Mouse (Mus musculus) kidney, postnatal 25 days (tissue): ENCODE data around the gene Gpatch4.

Experiments
- DNase-seq, 2 experiments: peaks; one replicate each; pipeline ENCODE4 v3.0.0; 2021; ENCODE audit warnings: mixed read lengths in 2 of 2

The Gpatch4 gene

GRCm38 (mm10) chr3:88042661-88043421 lies at the start of gene Gpatch4:
TSS of gene Gpatch4 (plus strand) at chr3:88043108.
- DNase-seq, result peak; percentile 95 to 96

DNA sequence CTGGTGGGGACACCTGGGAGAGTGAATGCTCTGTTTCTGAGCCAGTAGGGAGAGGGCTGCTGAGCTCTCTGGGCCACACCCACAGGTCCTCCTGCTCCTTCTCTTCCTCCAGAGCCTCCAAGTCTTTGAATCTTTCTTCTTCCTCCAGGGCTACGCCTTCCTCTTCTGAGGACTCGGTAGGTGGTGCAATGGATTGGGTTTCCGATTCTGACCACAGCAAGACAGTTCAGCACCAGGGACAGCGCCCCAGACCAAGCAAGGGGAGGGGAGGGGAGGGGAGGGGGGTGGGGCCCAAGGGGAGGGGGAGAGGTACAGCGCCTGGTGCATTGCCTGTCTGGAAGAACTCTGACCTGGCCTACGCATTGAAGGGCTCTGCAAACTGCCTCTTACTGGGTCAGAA lies 49.5 kb upstream of the Gpatch4 start:
- peak; percentile 57 to 67 for DNase-seq

- DNase-seq, result no peak
These were observed 47.6 kb upstream of the Gpatch4 start for GRCm38 (mm10) chr3:87995331-87995730.

DNA sequence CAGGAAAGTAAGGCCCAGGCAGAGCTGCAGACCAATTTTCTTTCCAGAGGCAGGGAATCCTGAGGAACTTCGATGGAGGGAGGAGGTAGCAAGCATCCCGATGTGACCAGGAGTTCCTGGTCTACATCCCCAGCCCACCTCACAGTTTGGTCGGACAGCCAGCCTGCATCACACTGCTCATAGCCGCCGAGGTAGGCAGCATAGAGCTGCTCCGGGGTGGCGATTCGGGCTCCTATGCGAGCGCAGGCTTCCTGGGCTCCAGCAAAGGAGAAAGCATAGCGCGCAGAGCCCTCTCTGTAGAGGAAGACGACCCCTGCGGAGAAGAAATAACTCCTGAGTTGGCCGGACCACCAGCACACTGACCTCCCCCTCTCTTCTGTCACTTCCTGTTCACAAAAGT lies 46.5 kb upstream of the Gpatch4 start:
- no peak for DNase-seq

GRCm38 (mm10) chr3:87996971-87997614 lies 45.8 kb upstream of the Gpatch4 start:
- DNase-seq, result peak; percentile 31 to 51

DNA sequence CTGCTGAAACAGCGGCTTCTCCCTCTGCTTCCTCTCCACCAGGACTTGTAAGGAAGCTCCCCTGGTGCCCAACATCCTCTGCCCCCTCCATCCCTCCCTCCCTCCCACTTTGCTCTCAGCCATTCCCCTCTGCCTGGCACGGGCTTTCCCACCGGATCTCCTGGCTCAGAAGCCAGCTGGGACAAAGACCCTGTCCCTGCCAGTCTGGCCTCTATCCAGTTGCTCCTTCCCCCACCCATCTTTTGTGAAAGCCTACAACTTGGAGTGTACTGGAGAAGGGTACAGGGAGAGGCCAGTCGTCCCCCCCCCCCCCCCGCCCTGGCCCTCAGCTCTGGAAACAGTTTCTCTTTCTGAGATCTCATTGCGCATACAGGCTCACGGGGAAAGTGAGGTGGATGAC lies 44.2 kb upstream of the Gpatch4 start:
- no peak for DNase-seq

- no peak for DNase-seq
These were observed 43.5 kb upstream of the Gpatch4 start for GRCm38 (mm10) chr3:87999243-87999895.

DNA sequence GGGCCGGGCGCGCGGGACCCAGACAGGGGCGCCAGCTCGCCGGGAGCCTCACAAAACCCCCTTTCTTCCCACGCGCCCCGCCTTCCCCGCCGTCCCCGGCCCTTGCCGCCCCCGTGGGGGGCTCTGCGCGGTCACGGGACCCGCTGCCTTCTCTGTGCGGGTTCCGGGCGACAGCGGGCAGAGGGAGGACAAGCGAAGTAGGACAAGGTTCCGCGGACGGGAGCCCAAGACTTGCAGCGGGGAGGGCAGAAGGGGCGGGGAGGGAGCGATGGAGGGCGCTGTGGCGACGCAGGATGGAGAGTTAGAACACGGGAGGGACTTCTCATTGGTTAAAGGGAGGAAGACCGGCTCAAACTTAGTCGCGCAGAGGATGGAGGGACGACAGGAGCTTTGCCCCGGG lies 42.7 kb upstream of the Gpatch4 start, which contains the start of gene Bcan:
Bcan (minus strand) TSS at position 50 of the 400 bp plus-strand sequence.
- no peak for DNase-seq

DNA sequence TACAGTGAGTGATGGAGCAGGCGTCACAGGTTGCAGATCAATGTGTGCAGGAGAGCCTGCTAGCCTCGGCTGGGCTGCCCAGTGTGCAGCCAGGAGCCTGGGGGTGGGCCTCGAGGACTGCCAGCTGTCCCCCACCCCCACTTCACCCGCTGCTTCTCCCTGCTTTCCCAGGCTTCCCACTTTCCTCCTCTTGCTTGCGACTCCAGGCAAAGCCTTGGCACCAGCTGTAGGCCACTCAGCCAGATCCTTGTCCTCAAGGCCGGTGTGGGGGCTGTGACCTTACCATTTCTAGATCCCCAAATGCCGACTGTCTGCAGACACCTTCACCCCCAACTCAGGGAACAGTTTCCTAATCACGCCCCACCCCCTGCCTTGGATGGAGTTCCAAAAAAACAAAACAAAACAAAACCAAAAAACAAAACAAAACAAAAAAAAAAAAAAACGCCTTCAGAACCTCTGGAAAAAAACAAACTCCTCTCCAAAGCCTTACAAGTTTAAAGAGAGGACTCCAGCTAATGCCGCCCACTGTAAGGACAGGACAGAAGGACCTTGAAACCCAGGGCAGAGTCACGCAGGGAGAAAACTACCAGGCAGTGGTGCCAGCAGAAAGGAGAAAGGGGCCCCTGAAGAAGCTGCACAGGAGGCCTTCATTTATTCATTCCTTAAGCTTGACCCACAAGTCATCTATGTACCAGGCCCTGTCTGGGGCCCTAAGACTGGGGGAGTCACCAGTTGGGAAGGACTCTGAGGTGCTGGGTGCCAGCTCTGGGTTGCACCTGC lies 41.9 kb upstream of the Gpatch4 start:
- DNase-seq, result no peak

DNA sequence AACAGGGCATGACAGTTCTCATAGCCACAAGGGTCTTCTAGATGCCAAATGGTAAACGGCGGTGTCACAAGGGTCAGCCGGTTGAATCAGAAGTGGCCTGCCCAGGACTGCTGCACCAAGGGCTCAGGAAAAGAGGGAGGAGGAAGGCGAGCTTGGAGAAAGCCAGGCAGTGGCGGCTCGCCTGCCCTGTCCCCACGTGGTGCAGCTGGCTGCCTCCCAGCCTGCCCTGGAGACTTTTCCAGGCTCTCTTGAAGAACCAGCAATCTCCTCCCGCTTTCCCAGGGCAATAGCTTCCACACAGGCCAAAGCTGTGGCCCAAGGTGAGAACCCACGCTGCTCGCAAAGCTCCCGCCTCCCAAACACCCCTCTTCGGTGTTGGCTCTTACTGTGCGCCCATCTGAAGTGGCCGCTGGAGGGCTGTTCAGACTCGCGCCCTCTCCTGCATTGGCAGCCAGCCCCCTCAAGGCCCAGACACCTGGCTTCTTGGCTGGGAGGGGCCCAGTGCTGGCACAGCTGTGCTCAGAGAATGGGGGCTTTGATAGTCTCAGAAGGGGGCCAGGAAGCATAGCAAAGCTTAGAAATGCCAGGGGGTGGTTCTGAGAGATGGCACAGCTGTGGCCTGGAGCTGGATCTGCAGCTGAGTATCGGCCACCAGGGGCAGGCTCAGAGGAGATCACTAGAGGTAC lies 40.5 kb upstream of the Gpatch4 start:
- peak; percentile 22 to 38 for DNase-seq

DNA sequence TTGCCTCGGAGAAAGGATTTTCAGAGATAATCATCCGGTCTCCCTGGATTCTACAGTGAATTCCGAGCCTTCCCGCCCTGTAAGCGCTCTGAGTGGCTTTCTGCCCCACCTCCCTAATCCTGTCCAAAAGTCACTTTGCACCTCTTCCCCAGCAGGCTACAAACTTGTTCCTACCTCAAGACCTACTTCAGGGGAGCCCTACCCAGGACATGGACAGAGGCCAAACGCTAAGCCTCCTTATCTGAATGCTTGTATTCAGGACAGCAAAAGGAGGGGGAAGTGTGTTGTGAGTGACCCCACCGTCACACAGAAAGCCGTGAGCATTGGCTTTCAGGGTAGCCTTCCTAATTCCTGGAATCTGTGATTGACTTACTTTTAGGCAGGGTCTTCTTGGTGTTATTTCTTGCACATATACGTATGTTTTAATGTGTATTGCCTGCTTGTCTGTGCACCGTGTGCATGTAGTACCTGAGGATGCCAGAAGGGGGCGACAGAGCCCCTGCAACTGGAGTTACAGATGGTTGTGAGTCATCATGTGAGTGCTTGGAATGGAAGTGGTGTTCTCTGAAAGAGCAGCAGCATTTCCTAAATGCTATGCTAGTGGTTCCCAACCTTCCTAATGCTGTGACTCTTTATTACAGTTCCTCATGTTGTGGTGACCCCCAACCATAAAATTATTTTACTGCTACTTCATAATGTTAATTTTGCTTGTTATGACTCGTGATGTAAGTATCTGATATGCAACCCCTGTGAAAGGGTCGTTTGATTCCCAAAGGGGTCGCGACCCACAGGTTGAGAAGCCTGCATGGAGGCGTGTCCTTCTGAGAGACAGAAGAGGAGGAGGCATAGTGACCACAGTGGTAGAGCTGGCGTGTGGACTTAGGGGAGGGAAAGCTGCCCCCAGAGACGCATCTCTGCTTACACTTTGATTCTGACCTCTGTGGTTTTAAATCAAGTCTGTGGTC lies 36.8 kb upstream of the Gpatch4 start:
- no peak for DNase-seq

DNA sequence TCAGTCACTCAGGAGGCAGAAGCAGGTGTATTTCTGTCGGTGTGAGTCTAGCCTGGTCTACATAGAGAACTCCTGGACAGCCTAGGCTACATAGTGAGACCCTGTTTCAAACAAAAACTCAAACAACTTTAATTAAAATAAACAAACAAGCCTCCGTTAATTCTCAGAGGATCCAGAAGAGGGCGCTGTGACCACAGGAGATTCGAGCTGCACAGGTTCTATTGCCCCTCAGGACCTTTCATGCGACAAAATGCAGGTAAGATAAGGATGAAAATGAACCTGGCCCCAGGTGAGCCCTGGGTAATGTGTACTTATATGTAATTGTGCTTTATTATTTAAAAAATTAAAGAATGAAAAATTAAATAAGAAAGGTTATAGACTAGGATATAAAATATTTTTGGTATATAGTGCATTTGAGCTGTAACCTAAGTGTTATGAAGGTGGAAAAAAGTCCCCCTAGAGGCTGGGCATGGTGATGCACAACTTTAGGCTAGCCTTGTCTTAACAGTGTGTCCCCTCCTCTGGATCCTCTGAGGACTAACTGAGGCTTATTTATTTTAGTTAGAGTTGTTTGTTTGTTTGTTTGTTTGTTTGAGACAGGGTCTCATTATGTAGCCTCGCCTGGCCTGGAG lies 32.2 kb upstream of the Gpatch4 start:
- peak; percentile 42 to 61 for DNase-seq

- DNase-seq, result peak; percentile 97
These were observed 20.4 kb upstream of the Gpatch4 start for GRCm38 (mm10) chr3:88022322-88023191.

DNA sequence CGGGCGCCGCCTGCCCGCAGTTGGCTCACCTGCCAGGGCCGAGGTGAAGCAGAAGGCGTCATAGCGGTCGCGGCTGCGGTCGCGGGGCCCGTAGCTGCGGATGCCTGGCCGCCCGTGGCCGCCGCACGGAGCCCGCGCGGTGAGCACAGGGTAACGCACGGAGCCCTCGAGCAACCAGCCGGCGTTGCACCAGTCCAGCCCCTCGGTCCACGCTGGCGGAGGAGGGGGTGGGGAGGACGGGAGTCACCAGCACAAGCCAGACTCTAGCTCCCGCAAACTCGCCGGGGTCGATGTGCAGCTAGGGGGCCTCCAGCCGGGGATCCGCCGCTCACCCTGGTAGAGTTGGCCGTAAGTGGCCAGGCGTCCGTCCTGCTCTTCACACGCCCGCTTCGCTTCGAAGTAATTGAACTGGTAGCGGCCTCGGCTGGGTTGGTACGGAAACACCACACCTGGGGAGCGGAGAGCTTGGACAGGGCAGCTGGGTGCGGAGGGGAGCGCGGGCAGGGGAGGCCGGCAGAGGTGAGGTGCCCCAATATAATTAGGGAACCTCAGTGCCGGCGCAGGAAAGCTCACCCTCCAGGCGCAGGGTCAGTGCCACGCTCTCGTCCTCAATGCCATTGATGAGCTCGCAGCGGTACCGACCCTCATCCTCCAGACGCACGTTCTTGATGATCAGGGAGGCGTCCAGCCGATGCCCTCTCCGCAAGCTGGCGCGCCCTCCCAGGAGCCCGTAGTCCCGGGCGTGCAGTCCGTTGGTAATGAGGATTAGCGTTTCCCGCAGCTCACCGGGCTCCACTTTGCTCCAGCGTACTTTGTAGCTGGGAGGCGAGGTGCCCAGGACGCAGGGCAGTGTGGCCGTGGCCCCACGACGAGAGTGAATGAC lies 19.5 kb upstream of the Gpatch4 start:
- peak in 1 of 2 experiments; percentile 43 for DNase-seq

DNA sequence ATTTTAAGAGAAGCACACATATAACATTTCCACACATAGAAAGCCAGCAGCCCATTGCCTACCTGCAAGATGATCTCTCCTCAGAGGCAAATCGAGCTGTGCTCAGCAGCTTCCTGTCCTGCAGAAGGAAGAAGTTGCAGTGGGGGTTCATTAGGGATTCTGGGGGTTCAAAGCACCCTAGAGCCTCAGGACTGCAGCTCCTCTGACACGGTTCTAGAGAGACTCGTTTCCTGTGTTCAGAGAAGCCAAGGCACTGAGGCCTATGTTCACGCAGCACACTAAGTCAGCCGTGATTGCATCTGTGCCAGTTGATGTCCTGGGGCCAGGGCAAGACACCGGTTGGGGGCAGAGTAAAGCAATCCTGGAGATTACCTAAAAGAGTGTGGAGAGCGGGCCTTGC lies 16.1 kb upstream of the Gpatch4 start:
- DNase-seq, result no peak

DNA sequence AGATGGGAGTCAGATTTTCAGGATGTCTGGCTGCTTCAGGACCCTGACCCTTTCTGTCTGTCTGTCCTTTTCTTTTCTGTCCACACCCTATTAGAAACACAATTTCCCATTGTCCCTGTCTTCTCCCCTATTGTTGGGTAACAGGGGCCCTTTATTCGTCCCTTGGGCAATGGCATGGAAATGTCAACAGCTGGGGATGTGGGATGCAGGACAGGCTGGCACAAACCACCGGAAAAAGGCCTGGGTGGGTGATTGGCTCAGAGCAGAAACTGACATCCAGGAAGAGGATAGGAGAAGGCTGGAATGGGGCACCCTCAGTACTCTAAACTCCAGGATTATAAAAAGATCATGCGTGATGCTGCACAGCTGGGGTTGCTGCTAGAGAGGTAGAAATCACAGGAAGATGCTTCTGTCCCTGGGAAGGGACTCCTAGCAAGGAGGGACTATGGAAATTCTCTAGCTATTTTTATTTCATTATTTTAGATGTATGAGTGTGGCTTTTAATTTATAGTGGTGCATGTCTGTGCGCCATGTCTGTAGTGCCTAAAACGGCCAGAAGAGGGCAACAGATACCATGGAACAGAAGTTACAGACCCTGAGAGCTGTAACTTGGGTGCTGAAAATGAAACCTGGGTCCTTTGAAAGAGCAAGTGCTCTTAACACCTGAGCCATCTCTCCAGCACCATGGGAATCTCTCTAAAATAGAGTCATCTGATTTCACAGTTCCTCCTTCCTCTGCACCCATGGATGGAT lies 15.3 kb upstream of the Gpatch4 start, which contains the start of gene Hapln2:
Hapln2 (minus strand) TSS at position 150 of the 753 bp plus-strand sequence.
- peak in 1 of 2 experiments; percentile 25 for DNase-seq

GRCm38 (mm10) chr3:88030608-88031395 lies 12.1 kb upstream of the Gpatch4 start:
- peak; percentile 64 to 76 for DNase-seq
